Mouse (Mus musculus) activated CD4-positive, CD25-positive, alpha-beta regulatory T cell, adult 4 months (primary cell): ENCODE results near the gene Smc5. TPM values are rescaled to one million over a fixed set of nuclear protein-coding genes. Genes with fewer than 3 reads are reported as not detected.

Experiments
- ATAC-seq: one replicate; pipeline ENCODE4 v1.8.0; 2017
- polyA plus RNA-seq, 2 experiments: library from polyadenylated mRNA; unstranded; fragments of 100-300 nt; shearing (Covaris generic); gene quantifications; one replicate each; pipeline ENCODE4 v1.2.1; 2017

Gene Smc5
- 10 to 100 TPM; 30.6 to 31.5 TPM for polyA plus RNA-seq

DNA sequence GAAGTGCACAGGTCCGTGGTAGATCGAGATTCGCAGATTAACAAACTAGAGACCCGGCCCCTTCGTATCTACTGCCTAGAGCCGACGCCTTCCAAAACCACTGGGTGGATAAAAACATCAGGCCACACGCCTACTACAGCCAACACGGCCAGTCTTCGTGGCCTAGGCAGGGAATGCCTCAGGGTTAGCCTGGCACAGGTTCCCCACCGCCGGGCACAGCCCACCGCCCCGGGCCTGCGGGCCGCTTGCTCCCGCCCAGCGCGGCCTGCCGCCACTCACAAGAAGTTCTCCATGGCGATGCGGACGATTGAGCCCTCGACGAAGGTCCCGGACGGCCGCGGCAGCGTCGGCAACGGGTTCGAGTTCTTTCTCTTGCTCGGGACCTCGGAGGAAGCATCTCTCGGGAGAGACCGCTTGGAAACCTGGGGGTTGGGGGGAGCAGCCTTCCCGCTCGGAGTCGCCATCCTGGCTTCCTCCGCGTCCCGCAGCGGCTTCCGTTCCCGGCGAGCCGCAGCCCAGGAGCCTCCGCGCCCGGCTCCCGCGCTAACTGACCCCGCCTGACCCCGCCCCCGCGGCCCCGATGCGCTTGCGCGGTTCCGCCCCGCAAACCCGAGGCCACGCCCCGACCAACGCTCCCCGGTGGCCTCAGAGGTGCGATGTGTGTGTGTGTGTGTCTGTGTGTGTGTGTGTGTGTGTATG is at the start of gene Smc5:
Smc5 (minus strand) TSS at position 543 of the 699 bp plus-strand sequence.
- ATAC-seq: peak; percentile 86

- ATAC-seq: peak; percentile 99
Measured at GRCm38 (mm10) chr19:23323107-23323506, 49.4 kb upstream of the Smc5 start.

DNA sequence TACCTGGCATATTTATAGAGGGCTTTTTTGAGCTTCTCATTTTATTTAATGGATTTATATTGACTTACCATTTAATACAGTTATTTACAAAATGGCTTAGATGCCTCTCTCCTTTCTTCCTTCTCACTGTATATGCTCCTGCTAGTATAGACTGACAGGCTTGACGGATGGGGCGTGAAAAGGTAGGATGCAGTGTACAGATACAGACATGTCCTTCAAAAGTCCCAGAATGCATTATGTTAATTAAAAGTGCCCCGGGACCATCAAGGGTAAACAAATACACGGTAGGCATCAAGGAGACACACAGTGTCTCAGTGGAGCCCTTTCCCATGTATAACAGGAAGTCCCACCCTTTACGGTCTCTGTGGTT is 44.3 kb upstream of the Smc5 start:
- ATAC-seq: no peak

DNA sequence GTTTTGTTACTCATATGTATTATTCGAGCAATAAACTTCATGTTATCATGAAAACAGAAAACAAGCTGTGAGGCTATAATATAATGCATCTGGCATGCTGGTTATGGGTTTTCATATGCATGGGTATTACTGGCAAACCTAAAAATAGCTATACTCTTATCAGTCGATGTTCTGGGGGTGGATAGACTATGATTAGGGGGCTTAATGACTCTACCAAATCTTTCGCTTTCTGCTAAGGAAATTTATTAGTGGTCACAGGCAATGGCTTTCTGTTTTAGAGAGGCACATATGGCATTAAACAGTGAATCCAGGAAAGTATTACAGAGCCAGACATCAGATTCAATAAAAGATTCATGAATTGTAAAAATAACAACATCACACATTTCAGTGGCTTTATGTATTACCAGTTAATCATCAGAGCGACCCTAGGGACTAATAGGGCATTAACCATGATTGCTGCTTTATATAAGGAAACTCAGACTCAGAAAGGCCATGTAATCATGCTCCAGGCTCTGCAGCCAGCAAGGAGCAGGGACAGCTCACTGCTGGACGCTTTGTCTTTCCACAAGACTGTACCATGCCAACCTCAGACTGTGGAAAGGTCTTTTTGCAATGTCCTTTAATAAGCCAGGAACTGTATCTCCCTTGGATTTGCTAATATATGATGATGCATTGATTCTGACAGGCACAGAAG is 43.7 kb upstream of the Smc5 start:
- no peak for ATAC-seq

DNA sequence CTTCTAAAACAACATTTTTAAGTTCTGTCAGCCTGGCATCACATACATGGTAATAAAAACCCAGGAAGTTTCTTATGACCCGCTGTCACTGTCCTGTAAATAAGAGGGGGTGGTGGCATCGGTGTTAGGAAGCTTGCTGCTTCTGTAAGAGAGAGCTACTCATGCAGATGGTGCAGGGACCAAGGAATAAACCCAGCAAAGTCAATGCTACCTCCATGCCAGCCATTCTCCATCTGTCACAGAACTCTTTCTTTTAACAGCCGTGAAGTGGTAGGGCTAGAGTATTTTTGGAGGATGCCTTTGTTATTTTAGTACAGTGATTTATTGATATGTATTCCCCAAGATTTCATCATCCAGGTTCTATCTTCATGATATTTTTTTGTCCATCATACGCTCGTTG is 43.2 kb upstream of the Smc5 start:
- ATAC-seq: no peak

GRCm38 (mm10) chr19:23309979-23310378 is 36.3 kb upstream of the Smc5 start:
- ATAC-seq: no peak

DNA sequence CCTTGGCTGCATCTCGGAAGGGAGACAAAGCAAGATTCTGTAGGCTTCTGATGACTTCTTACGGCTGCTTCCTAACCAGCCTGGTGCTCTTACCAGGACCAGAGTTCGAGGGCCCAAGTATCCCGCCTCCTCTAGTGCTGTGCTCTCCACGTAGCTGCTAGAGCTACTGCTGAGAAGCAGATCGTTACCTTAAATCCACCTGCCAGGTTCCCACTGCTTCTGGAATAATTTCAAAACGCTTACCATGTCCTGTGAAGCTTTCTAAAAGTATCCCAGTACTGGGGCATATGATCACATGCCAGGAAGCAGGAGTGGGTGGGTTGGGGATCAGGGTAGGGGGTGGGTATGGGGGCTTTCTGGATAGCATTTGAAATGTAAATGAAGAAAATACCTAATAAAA is 33.0 kb upstream of the Smc5 start:
- no peak for ATAC-seq

GRCm38 (mm10) chr19:23299987-23300386 is 26.3 kb upstream of the Smc5 start:
- ATAC-seq: no peak

DNA sequence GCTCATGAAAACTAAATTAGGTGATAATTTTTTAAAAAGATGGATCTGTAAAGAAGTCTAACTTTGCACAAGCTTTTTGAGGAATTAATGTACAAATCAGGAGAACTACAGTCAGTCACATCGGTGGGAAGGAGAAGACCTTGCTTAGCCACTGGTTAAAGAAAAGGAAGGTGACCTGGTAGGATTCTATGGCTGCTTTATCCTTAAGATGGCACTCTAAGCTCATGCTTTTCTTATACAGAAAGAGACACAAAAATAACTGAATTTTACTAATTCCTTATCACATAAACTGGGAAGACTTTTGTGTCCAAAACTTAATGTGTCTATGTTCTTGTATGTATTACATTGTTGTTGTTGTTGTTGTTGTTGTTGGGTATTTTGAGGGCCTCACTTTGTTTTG is 25.2 kb upstream of the Smc5 start:
- no peak for ATAC-seq

DNA sequence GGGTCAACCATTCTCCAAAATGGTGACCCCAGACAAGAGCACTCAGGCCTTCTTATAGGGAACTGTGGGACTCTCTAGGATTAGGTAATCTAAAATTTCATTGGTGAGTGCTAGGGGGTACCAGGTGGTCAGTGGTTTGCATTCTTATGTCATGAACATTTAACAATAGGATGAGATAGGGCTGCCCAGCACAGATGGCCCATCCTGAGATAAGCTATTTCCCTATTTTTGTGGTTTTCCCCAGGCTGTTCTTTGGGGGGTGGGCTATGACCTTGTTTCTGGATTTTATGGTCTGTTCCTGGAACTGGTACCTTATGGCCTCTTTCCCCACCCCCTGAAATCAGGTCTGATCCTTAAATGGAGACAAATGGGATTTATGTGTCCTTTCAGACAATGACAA is 23.5 kb upstream of the Smc5 start:
- ATAC-seq: no peak

DNA sequence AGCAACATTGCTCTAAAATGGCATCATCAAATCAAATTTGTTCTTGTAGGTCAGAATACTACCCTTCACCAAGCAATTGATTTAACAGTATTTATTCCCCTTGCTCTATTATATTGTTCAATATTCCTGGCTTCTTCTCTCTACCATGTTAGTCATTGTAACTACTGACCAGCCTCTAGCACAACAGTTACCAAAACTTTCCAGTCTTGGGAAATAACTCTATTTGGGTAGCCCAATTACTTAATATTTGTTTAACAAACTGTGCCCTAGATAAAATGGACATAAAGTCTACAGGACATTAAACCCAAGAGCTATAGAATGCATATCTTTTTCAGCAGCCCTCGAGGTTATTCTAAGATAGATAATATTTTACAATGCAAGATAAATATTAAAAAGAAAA is 15.6 kb upstream of the Smc5 start:
- no peak for ATAC-seq

GRCm38 (mm10) chr19:23281911-23282660 is 8.4 kb upstream of the Smc5 start:
- ATAC-seq: no peak

DNA sequence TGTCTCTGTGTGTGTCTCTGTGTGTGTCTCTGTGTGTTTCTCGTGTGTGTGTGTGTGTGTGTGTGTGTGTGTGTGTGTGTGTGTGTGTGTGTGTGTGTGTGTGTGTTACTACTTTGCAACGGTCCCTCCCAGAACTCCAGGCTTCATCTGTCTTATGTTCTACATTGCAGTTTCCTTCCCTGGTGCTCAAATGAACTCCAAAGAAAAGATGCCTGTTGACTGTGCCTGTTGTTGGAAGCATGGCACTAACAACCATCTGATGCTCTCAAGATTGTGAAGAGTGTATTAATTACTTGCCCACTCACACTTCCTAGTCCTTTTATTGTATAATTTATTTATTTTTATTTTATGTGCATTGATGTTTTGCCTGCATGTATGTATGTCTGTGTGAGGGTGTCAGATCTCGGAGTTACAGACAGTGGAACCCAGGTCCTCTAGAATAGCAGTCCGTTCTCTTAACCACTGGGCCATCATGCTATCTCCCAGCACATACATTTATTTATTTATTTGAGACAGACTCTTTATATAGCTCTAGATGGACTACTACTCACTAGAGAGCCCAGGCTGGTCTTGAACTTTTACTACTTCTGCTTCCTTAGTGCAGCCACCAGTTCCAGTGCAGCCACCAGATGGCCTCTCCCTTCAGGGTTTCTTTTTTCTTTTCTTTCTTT is 492 bp upstream of the Smc5 start:
- ATAC-seq: no peak

- no peak for ATAC-seq
Measured at GRCm38 (mm10) chr19:23256771-23257170, 16.9 kb downstream of the Smc5 start.

- ATAC-seq: no peak
Measured at GRCm38 (mm10) chr19:23246473-23246872, 27.2 kb downstream of the Smc5 start.

DNA sequence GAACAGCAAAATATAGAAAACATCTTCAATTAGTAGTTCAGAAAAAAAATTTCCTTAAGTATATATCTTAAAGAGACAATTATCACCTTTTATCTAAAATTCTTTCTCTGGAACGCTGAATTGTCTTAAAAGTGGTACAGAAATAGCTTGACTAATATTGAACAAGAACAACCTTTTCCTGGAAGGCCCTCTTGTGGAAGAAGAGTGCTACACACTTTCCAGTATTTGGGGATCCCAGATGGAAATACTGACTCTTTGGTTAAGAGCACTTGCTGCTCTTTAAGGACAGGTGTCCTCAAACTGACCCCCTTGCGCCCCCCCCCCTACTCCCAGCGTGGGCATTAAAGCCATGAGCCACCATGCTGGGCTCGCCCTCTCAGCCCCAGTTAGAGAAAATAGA is 48.6 kb downstream of the Smc5 start:
- ATAC-seq: no peak

DNA sequence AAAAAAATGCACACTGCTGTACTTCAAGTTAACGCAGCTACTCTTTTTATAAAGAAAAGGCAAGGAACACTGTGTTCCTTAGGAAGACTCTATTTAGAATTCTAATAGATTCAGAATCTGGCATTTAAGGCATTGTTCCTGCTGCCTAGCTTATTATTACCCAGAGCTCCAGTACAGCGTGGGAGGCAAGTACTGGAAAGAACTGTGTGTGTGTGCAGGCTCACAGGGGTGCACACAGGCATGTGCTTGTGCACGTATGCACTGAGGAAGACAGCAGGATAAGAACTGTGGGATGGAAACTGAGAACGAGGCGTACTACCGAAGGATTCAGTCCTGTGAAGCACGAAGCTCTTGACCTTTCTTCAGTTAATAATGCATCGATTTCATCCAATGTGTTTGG is 59.4 kb downstream of the Smc5 start:
- no peak for ATAC-seq

GRCm38 (mm10) chr19:23211325-23211724 is 62.4 kb downstream of the Smc5 start:
- ATAC-seq: no peak

- no peak for ATAC-seq
Measured at GRCm38 (mm10) chr19:23203505-23204053, 70.1 kb downstream of the Smc5 start.

- ATAC-seq: no peak
Measured at GRCm38 (mm10) chr19:23202106-23202505, 71.6 kb downstream of the Smc5 start.

DNA sequence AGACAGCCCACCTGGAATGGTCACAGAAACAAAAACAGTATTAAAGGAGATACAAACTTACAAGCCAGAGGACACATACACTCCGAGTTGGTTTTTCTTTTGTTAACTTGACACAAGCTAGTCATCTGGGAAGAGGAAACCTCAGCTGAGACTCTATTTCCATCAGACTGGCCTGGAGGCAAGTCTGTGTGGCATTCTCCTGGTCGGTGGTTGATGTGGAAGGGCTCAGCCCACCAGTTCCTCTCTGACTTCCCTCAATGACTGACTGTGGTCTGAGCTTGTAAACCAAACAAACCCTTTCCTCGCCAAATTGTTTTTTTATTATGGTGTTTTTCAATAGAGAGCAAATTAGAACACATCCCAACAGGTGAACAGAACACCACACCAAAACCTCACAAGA is 80.6 kb downstream of the Smc5 start:
- no peak for ATAC-seq

GRCm38 (mm10) chr19:23191486-23191885 is 82.2 kb downstream of the Smc5 start:
- ATAC-seq: no peak

DNA sequence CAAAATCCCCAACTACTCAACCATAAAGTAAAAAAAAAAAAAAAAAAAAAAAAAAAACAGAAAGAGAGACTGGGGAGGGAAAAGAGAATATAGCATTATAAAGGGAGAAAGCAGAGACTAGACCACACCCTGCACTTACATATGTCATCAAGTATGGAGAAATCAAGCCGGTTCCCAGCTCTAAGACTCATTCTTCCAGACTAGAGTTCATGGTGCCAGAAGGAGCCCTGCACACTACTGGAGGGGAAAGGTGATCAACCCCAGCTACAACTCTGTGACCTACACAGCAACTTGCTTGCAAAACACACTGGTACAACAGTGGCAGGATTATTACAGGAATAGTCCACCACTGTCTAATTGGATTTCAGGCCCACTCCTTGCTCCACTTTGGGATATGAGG is 84.0 kb downstream of the Smc5 start:
- no peak for ATAC-seq
